Mouse (Mus musculus) cerebellum, postnatal 4 days (tissue): Measurements from ENCODE around the gene Sufu.

Experiments
- DNase-seq, 2 experiments: peaks; one replicate each; pipeline ENCODE4 v3.0.0; 2022; ENCODE audit warnings: low spot score in 2 of 2, mixed read lengths in 1 of 2

Gene Sufu

DNA sequence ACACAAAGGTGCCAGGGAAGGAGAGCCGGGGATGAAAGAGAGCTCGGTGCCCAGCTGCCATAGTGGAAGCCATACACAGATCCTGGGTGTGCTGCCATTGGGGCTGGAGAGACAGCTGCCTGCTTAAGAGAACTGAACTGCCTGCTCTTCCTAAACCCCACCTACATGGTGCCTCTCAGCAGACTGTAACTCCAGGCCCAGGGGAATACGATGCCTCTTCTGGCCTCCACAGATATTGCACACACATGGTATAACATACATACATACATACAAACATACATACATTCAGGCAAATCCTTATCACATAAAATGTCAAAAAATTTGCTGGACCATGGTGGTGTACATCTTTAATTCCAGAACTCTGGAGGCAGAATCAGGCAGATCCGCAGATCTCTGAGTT, 66.8 kb downstream of the Sufu start:
- no peak for DNase-seq

- DNase-seq, result no peak
Measured at GRCm38 (mm10) chr19:46466160-46466559, 69.5 kb downstream of the Sufu start.

- DNase-seq, result no peak
Measured at GRCm38 (mm10) chr19:46467051-46467503, 70.4 kb downstream of the Sufu start.

- no peak for DNase-seq
Measured at GRCm38 (mm10) chr19:46470364-46471240, 73.9 kb downstream of the Sufu start.

GRCm38 (mm10) chr19:46471324-46472093, 74.8 kb downstream of the Sufu start:
- DNase-seq, result no peak

DNA sequence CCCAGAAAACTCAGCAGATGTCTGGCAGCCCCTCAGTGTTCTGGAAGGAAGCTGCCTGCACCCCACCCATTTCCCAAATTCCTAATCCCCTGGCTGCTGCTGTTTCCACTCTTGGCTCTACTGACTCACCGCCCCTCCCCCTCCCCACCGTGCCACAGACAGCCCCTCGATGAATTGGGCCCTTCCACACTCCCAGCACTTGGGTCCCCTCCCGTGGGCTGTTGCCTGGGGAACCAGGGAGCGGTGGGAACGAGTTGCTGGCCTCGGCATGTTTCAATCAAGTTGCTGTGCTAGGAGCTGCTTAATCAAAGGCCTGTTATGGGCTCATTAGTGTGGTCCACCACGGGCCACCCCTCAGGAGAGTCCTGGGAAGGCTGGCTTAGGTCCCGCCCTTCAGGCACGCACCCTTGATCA, 80.7 kb downstream of the Sufu start:
- no peak for DNase-seq

DNA sequence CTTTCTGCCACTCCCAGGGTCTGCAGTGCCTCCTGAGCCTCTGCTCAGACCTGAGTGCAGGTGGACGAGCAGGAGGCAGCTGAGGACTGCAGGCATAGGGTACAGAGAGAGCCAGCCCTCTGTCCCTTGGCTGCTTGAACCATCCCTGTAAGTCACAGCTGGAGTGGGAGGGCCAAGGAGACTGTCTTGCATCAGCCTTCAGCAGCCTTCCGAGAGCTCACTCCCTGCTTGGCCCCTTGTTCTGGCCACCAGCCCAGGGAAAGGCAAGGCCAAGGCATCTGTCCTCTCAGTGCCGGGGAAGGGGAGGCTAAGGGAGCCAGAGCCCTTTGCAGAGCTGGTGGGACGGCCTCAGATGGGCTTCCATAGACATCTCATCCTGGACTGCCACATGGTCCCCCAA, 81.5 kb downstream of the Sufu start:
- no peak for DNase-seq

- DNase-seq, result no peak
Measured at GRCm38 (mm10) chr19:46478826-46479225, 82.1 kb downstream of the Sufu start.

DNA sequence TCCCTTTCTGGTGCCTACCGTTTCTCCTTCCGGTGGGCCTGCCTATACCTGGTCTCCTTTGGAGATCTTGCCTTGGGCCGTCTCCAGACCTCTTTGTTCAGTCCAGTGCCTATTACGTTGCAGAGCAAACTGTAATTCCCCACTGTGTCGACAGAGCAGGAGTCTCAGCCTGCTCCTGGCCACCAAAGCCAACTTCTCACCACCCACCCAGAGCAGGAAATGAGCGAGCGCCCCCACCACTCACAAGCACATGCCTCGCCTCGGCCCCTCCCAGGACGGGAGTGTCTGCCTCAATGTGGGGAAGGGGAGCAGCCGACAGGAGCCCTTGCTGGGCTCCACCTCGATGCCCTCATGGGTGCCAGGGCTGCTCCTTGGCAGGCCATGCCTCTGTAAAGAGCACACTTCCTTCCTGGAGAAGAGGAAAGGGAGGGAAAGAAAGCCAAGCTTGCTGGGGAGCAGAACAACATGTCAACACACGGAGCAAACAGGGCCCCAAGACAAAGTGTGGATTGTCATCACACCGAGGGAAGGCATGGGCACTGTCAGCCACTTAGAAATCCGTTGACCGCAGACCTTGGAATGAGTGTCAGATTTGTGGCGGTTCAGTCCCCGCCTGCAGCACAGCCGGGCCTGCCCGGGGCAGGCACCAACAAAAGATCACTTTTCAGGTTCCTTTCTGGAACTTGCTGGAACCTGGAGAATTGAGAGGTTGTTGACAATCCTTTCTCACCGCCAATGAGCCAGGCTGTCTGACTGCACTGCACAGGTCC, 82.8 kb downstream of the Sufu start:
- DNase-seq, result no peak

DNA sequence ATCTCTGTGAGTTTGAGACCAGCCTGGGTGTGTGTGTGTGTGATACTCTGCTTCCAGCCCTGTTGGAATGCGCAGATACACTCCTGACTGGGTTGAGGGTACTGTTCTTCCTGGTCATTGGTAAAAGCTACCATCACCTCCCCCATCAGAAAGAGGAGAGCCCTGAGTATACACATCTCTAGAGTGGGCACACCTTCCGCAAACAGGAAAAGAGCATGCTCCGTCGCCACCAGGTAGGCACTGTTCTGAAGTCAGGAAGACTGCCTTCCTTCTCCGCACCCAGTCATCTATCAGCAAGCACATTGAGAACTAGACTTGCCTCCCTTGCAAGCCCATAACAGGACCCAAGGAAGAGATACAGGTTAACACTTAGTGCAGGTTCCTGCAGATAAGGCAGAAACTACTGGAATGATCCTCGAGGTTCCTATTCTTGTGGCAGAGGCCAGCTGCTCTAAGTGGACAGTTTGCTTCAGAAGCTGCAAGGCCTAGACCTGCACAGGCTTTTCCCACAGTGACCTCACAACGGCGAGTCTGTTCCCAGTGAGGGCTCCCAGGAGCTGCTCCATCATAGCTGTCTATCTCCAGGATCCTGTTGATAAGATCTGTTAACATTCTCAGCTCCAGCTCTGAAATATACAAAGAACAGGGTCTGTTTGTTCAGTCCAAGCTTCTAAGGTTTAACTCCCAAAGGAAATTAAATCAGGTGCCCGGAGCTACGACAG, 84.1 kb downstream of the Sufu start:
- DNase-seq, result no peak

GRCm38 (mm10) chr19:46481352-46481751, 84.7 kb downstream of the Sufu start:
- DNase-seq, result no peak

- no peak for DNase-seq
Measured at GRCm38 (mm10) chr19:46481756-46482155, 85.1 kb downstream of the Sufu start.

GRCm38 (mm10) chr19:46482896-46483516, 86.3 kb downstream of the Sufu start:
- no peak for DNase-seq

DNA sequence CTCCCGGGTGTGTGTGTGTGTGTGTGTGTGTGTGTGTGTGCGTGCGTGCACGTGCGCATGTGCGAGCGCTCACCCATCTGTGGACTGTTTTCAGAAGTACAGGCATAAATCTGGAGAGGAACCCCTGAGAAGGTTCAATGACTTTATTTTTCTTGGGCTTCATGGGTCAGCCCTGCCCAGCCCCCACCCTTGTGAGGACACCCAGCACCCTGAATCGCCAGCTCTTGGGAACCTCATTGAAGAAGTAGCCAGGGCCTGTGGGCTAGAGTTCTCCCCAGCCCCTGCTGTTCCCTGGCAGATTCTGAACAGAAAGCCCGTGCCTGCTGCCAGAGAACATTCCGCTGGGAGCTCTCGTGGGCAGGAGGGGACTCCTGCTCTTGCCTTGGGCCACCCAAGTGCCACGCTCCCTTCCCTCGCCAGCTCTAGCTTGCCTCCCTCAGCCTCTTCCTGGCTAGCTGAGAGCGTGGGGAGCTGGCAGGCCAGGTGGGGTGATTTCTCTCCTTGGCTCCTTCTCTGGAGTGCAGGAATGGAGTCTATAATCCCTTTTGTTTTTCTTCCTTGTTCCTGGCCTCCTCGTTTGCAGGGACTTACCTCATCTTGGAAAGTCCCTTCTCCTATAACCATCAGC, 87.1 kb downstream of the Sufu start:
- peak in 1 of 2 experiments; percentile 54 for DNase-seq

DNA sequence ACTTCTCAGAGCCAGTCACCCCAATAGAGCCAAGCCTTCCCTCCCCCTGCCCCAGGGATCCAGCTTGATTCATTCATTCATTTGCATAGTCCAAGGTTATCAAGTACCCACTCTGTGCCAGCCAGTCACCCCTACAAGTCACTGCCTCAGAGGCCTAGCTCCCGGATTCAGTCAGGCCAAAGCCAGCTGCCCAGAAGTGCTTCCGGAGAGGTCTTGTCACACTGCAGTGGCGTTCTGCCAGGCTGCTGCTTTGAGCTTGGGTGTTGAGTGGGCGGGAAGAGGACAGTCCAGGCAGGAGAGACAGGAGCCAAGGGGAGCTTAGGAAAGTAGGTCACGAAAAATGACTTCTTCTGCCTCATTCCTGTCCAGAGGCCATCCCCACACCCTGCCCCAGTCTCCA, 87.8 kb downstream of the Sufu start:
- DNase-seq, result no peak

DNA sequence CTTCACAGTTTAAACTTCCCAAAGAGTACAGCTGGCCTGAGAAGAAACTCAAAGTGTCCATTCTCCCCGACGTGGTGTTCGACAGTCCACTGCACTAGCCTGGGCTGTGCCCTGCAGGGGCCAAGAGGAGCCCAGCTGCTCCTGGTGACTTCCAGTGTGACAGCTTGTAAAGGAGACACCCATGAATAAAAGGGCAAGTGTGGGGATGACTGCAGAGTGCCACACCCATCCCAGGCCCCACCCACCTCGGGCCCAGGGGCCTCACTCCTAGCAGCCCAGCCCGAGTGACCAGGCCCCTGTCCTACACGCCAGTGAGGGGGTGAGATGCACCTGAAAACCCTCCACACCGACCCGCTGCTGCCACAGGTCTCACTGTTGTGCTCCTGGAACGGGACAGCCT, 89.2 kb downstream of the Sufu start:
- no peak for DNase-seq

DNA sequence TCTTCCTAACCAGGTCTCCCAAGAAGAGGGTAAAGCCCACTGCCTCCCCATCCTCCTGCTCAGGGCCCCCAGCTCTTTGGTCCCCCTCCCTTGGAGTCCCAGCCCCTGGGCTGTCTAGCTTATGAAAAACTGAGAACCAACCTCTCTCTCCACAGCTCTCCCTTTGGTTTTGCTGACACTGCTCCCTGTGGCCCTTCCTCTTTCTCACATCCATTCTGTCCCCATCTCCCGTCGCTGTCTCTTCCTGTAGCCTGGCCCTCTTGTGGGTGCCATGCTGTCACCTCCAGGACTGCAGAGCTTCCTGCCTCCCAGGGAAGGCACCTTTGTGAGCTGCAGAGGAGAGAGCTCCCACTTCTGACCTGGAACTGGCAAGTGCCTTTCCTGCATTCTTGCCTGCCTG, 90.0 kb downstream of the Sufu start:
- DNase-seq, result no peak

GRCm38 (mm10) chr19:46489448-46489847, 92.8 kb downstream of the Sufu start:
- no peak for DNase-seq

GRCm38 (mm10) chr19:46490634-46491033, 93.9 kb downstream of the Sufu start:
- DNase-seq, result no peak

DNA sequence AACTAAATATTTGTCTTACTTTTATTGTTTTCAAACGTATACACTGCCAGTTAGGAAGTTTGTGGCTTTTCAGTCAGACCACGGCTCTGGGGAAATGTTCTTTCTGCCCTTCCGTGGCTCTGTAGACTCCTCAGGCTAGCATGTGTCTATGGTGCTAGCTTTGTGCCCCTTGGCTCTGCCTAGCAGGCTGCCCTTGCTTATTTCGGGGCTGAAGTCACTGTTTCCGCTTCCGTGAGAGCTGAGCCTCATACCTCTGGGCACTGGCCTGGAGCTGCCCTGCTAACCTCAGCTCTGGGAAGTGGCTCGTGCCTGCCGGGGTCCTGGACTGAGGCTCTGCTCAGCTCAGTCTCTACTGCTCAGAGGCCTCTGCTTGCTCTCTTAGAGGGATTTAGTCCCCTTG, 98.4 kb downstream of the Sufu start:
- no peak for DNase-seq

DNA sequence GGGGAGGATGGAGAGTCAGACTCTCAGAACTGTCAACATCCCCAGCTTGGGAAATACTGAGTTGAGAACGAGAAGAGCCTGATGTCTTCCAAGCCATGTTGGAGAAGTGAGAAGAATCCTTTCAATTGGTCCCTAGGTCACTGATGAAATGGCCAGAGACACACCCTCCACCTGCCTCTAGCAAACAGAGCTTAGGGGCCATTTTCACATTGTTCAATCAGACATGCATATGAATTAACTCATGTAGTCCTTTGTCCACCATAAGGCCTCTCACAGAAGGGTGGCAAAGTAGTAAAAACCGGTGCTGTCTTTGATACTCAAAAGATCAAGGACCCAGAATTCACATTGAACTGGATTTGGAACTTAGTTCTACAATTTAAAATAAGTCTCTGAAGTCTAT, 100.5 kb downstream of the Sufu start:
- no peak for DNase-seq
